Mouse (Mus musculus) cerebellum, adult 11-12 months (tissue): Measurements from ENCODE around the gene Btla.

Experiments used
- DNase-seq: peaks from one replicate; pipeline ENCODE4 v3.0.0; 2022

Btla gene

GRCm38 (mm10) chr16:45261321-45261720, 37.2 kb downstream of the Btla start:
- DNase-seq = no peak

- DNase-seq = no peak
Measured at GRCm38 (mm10) chr16:45262051-45262450, 37.9 kb downstream of the Btla start.

- DNase-seq = no peak
Measured at GRCm38 (mm10) chr16:45269886-45270285, 45.8 kb downstream of the Btla start.

GRCm38 (mm10) chr16:45283093-45283492, 59.0 kb downstream of the Btla start:
- no peak for DNase-seq

- DNase-seq = no peak
Measured at GRCm38 (mm10) chr16:45297806-45298205, 73.7 kb downstream of the Btla start.
